Mouse (Mus musculus): Measurements from ENCODE around the gene 1700022I11Rik. TPM values are rescaled to one million over a fixed set of nuclear protein-coding genes. Genes with fewer than 3 reads are reported as not detected.
"Not testable (repeated sequence)": the region's sequence is repeated elsewhere in the genome, so short reads cannot be mapped to it uniquely, and the experiment has no call there.

1700022I11Rik gene
- polyA plus RNA-seq, 1 experiment from 2014 or later: 0.28 TPM

DNA sequence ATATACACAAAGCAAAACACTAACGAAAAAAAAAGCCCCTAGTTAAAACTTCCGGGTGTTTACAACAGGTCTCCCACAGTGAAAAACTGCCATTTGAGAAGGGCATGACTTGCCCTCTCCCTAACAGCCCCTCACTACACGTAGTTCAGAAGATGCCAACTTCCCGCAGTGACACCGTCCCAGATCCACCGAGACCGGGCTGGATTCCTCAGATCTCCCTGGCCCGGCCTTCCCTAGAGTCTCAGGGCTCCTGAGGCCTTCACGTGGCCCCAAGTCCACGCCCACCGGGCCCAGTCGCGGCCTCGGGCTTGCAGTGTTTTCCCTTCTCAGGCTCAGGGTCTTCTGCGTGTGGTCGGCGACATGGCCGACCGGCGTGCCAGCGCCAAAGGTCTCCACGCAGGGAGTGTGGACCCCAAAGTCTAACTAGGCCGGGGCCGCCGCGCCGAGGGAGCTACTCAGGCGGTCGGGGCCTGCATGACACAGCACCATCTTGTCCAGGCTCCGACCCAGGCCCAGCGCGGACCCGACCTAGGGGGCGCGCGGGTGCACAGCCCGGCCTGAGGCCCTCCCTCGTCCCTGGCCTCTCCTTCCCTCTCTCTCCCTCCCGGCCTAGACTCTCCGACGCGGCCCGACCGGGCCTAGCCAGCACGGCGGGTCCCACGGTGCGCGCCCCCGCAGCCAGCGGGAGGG lies 30.2 kb downstream of the 1700022I11Rik start:
- ATAC-seq (ENCODE audit: low read depth) (peak; percentile 78), DNase-seq (ENCODE audit: low spot score) (peak; percentile 86)
- Histone ChIP-seq H3K4me1 (ENCODE audit: control insufficient read depth, insufficient read depth, low read length) (peaks cover 19% of the 10 kb centered on the region), H3K27me3 (replicated peaks; ENCODE audit: control insufficient read depth, insufficient read depth, low read length) (no peaks in the 10 kb centered on the region), H3K9ac (ENCODE audit: low read depth, low read length) (peak overlapping the region; percentile 96), H3K9me3 (ENCODE audit: control insufficient read depth, low read length) (no peaks in the 10 kb centered on the region), H3K4me3 (ENCODE audit: low read depth, low read length) (peak overlapping the region; percentile 94), H3K27ac (replicated peaks; ENCODE audit: low read depth, low read length) (peak overlapping the region; percentile 99), H3K4me2 (ENCODE audit: low read depth, low read length) (peak overlapping the region; percentile 94), H3K36me3 (ENCODE audit: control insufficient read depth, insufficient read depth, low read length) (peaks cover 26% of the 10 kb centered on the region)
- WGBS: under 1% methylated on average over 30 of the region's 51 CpGs

DNA sequence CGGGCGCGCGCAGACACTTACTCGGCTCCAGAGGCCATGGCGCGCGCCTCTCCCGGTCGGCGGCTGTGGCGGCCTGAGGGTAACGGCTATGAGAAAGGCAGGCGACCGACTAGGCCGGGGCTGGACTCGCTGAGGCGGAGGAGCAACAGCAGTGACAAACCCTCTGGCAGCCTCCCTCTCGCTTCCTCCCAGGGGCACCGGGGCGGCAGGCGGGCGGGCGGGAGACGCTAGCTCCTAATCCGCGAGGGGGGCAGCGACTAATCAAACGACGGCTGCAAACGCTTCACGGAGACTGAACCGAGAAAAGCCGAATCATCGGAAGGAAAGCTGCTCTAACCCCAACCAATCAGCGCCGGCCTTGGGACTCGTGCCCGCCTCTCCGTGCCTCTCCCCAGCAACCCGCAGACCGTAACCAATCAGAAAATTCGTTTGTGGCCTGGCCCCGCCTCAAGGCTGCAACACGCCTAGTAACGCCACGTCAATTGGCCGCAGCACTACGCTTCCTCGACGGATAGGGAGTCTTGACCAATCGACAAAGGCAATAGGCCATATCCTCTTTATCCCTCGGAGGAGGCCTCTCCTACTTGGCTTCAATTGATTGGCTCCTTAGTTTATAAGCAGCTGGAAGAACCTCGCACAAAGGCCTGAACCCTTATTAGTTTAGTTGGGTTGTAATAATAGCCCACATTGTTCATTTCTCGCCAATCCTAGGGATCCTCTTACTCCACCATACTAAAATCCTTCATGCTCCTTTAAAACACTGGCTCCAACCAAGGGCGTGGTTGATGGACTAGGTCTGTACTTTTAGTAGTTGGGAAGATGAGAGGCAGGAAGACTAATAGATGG lies 31.0 kb downstream of the 1700022I11Rik start, which contains the start of gene Vcp:
Gene Vcp, minus strand, starts transcription at position 367 of the 846 bp plus-strand sequence.
- peaks cover 21% of the 10 kb centered on the region for H3K36me3 ChIP-seq (ENCODE audit: control insufficient read depth, insufficient read depth, low read length)
- H3K4me3 ChIP-seq (ENCODE audit: low read depth, low read length): peak within 1 kb of the TSS; percentile 94
- peak within 1 kb of the TSS; percentile 99 for H3K27ac ChIP-seq (replicated peaks; ENCODE audit: low read depth, low read length)
- WGBS: under 1% methylated on average over 46 of the region's 56 CpGs
- H3K4me2 ChIP-seq (ENCODE audit: low read depth, low read length): peak within 1 kb of the TSS; percentile 94
- H3K27me3 ChIP-seq (replicated peaks; ENCODE audit: control insufficient read depth, insufficient read depth, low read length); H3K9me3 ChIP-seq (ENCODE audit: control insufficient read depth, low read length): not testable (repeated sequence)
- H3K9ac ChIP-seq (ENCODE audit: low read depth, low read length): peak within 1 kb of the TSS; percentile 96
- DNase-seq (ENCODE audit: low spot score) (peak; percentile 100), ATAC-seq (ENCODE audit: low read depth) (peak; percentile 98)
- H3K4me1 ChIP-seq (ENCODE audit: control insufficient read depth, insufficient read depth, low read length): peaks cover 19% of the 10 kb centered on the region

DNA sequence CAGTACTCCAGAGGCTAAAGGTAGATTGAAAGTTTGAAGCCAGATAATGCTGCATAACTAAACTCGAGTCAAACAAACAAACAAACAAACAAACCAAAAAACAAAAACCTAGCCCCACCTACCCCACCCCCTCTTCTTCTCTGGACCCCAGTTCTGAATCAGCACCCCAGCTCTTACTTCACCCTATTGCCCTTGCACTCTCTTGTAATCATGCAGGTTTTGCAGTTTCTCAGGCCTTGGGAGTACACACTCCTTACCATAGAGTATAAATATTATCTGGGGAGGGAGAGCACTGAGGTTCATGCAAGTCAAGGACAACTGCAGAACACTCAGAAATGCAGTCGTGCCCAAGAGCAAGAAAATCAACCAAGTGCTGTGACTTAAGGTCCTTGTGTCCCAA lies 31.9 kb downstream of the 1700022I11Rik start:
- Histone ChIP-seq H3K4me2 (ENCODE audit: low read depth, low read length) (no peak overlapping the region), H3K4me3 (ENCODE audit: low read depth, low read length) (no peak overlapping the region), H3K27ac (replicated peaks; ENCODE audit: low read depth, low read length) (peak overlapping the region; percentile 82; the same call in 1 of the 2 replicates), H3K9me3 (ENCODE audit: control insufficient read depth, low read length) (no peaks in the 10 kb centered on the region), H3K9ac (ENCODE audit: low read depth, low read length) (no peak overlapping the region), H3K27me3 (replicated peaks; ENCODE audit: control insufficient read depth, insufficient read depth, low read length) (no peaks in the 10 kb centered on the region), H3K4me1 (ENCODE audit: control insufficient read depth, insufficient read depth, low read length) (peaks cover 19% of the 10 kb centered on the region), H3K36me3 (ENCODE audit: control insufficient read depth, insufficient read depth, low read length) (peaks cover 14% of the 10 kb centered on the region)
- 92% methylated on average over 2 of the region's 2 CpGs for WGBS
- ATAC-seq (ENCODE audit: low read depth) (no peak), DNase-seq (ENCODE audit: low spot score) (no peak)

DNA sequence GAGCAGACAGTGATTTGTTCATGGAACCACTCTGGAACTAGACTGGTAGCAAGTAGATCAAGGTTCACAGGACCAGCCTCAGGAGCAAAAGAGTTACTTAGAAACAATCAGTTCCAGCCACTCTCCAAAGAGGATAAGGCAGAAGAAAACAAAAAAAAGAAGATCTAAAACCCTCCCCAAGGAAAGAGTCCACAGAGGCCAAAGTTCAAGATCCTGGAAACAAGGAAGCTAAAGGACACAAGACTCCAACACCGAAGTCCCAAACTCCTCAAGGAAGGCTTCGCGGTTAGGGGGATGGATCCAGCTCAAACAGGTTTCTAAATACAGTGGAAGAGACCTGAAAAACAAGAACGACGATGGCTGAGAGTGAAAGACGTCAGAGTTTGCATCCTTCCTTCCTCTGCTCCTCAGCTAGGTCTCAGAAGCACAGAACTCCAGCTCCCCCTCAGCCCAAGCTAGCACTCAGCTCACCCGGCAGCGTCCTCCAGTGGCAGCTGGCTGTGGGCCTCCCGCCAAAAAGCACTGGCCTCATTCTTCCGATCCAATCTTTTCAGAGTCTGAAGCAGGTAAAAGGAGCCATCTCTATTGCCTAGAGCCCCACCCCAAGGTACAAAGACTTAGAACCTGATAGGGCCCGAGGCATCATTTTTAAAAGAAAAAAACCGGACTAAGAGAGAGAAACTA lies 33.5 kb downstream of the 1700022I11Rik start:
- no peak for ATAC-seq (ENCODE audit: low read depth)

DNA sequence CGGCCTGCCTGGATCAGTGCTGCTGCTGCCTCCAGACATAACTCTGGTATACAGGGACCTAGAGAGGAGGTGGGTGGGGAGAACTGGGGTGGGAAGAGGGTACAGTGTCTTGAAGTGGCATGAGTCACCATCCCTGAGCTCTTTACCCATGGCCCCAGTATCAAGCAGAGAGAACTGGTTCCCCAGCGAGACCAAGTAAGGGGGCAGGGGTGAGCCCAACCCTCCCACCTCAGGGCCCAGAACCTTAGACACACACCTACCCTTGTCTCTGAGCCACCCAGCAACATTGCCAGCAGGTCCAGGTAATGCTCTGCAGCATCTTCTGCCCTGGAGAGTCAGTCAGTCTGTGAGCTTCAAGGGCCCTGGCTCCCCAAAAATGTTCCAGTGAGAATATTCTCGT lies 35.5 kb downstream of the 1700022I11Rik start:
- H3K27ac ChIP-seq (replicated peaks; ENCODE audit: low read depth, low read length): no peak overlapping the region
- H3K27me3 ChIP-seq (replicated peaks; ENCODE audit: control insufficient read depth, insufficient read depth, low read length): no peaks in the 10 kb centered on the region
- no peak overlapping the region for H3K4me2 ChIP-seq (ENCODE audit: low read depth, low read length)
- DNase-seq (ENCODE audit: low spot score) (no peak), ATAC-seq (ENCODE audit: low read depth) (no peak)
- H3K9me3 ChIP-seq (ENCODE audit: control insufficient read depth, low read length): no peaks in the 10 kb centered on the region
- no peak overlapping the region for H3K4me3 ChIP-seq (ENCODE audit: low read depth, low read length)
- peaks cover 15% of the 10 kb centered on the region; the same call in 1 of the 2 replicates for H3K36me3 ChIP-seq (ENCODE audit: control insufficient read depth, insufficient read depth, low read length)
- 85% methylated on average over 3 of the region's 3 CpGs for WGBS
- H3K9ac ChIP-seq (ENCODE audit: low read depth, low read length): no peak overlapping the region
- H3K4me1 ChIP-seq (ENCODE audit: control insufficient read depth, insufficient read depth, low read length): peaks cover 8% of the 10 kb centered on the region; the same call in 1 of the 2 replicates

More for the DNA sequence above, 33.5 kb downstream of the 1700022I11Rik start:
- DNase-seq (ENCODE audit: low spot score): no peak
- H3K36me3 ChIP-seq (ENCODE audit: control insufficient read depth, insufficient read depth, low read length): peaks cover 20% of the 10 kb centered on the region; the same call in 1 of the 2 replicates
- no peak overlapping the region for H3K27ac ChIP-seq (replicated peaks; ENCODE audit: low read depth, low read length)
- H3K9ac ChIP-seq (ENCODE audit: low read depth, low read length): no peak overlapping the region
- no peaks in the 10 kb centered on the region for H3K9me3 ChIP-seq (ENCODE audit: control insufficient read depth, low read length)
- 79% methylated on average over 12 of the region's 12 CpGs for WGBS
- H3K4me3 ChIP-seq (ENCODE audit: low read depth, low read length): no peak overlapping the region
- peaks cover 12% of the 10 kb centered on the region for H3K4me1 ChIP-seq (ENCODE audit: control insufficient read depth, insufficient read depth, low read length)
- no peaks in the 10 kb centered on the region for H3K27me3 ChIP-seq (replicated peaks; ENCODE audit: control insufficient read depth, insufficient read depth, low read length)
- H3K4me2 ChIP-seq (ENCODE audit: low read depth, low read length): no peak overlapping the region

DNA sequence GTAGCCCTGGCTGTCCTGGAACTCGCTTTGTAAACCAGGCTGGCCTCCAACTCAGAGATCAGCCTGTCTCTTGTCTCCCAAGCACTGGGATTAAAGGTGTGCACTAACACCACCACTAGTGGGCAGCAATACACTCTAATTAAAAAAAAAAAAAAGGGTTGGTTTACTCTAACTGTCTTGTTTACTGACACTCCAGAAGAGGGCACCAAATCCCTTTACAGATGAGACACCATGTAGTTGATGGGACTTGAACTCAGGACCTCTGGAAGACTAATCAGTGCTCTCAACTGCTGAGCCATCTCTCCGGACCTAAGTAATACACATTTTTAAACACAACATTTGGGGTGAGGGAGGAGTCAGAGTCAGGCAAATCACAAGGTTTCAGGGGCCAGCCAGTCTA lies 36.4 kb downstream of the 1700022I11Rik start:
- Histone ChIP-seq H3K36me3 (ENCODE audit: control insufficient read depth, insufficient read depth, low read length) (peaks cover 15% of the 10 kb centered on the region; the same call in 1 of the 2 replicates), H3K4me2 (ENCODE audit: low read depth, low read length) (no peak overlapping the region), H3K4me3 (ENCODE audit: low read depth, low read length) (no peak overlapping the region), H3K9ac (ENCODE audit: low read depth, low read length) (no peak overlapping the region), H3K9me3 (ENCODE audit: control insufficient read depth, low read length) (no peaks in the 10 kb centered on the region), H3K27ac (replicated peaks; ENCODE audit: low read depth, low read length) (no peak overlapping the region), H3K27me3 (replicated peaks; ENCODE audit: control insufficient read depth, insufficient read depth, low read length) (no peaks in the 10 kb centered on the region), H3K4me1 (ENCODE audit: control insufficient read depth, insufficient read depth, low read length) (peaks cover 8% of the 10 kb centered on the region; the same call in 1 of the 2 replicates)
- ATAC-seq (ENCODE audit: low read depth) (no peak), DNase-seq (ENCODE audit: low spot score) (peak; percentile 30)
- WGBS: 59% methylated on average over 2 of the region's 2 CpGs

DNA sequence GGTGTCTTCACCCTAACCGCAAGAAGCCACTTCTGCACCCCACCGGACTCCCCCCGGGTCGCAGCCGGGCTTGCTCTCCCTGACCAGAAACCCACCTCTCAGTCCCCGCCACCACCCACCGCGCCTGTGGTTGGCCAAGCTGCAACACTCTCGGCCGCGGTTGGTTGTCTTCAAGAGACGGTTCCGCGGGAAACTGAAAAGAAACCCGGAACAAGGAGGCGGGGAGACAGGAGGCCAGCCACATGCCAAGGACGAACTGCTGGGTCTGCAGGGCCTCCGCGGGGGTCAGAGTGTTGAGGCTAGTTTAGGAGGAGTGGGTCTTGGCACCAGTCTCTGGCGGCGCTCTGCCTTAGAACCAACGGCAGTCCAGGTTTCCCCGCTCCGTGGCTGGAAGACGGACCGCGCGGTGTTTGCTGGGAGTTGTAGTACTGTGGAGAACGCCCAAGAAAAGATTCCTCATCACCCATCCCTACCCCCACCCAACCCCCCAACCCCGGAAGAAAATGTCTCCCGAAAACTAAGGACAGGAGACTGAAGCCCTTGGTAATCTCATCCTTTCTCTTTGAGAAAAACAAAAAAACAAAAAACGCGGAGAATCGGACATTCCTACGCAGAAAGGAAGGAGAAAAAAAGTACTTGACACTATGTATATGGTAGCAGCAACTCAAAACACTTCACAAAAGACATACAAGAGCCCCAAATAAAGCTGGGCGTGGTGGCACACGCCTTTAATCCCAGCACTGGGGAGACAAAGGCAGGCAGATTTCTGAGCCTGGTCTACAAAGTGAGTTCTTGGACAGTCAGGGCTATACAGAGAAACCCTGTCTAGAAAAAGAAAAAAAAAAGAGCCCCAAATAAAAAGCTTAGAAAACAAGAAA lies 41.0 kb downstream of the 1700022I11Rik start, which contains the start of gene Fancg:
Gene Fancg, minus strand, starts transcription at position 346 of the 878 bp plus-strand sequence.
- H3K9ac ChIP-seq (ENCODE audit: low read depth, low read length): peak within 1 kb of the TSS; percentile 73
- H3K27ac ChIP-seq (replicated peaks; ENCODE audit: low read depth, low read length): peak within 1 kb of the TSS; percentile 55; the same call in 1 of the 2 replicates
- DNase-seq (ENCODE audit: low spot score) (peak; percentile 94), ATAC-seq (ENCODE audit: low read depth) (peak; percentile 95)
- H3K27me3 ChIP-seq (replicated peaks; ENCODE audit: control insufficient read depth, insufficient read depth, low read length): no peaks in the 10 kb centered on the region
- H3K4me1 ChIP-seq (ENCODE audit: control insufficient read depth, insufficient read depth, low read length): peaks cover 8% of the 10 kb centered on the region; the same call in 1 of the 2 replicates
- peak within 1 kb of the TSS; percentile 81 for H3K4me3 ChIP-seq (ENCODE audit: low read depth, low read length)
- peaks cover 11% of the 10 kb centered on the region; the same call in 1 of the 2 replicates for H3K36me3 ChIP-seq (ENCODE audit: control insufficient read depth, insufficient read depth, low read length)
- 2% methylated on average over 37 of the region's 37 CpGs for WGBS
- H3K9me3 ChIP-seq (ENCODE audit: control insufficient read depth, low read length): no peaks in the 10 kb centered on the region
- peak within 1 kb of the TSS; percentile 92 for H3K4me2 ChIP-seq (ENCODE audit: low read depth, low read length)
